In genomic region chr11:116029086-116029865, GRCm38 (mm10) we compare ENCODE assay signal across 8 mouse cellular contexts. TPM values are rescaled to one million over a fixed set of nuclear protein-coding genes. Genes with fewer than 3 reads are reported as not detected.
A peak's percentile ranks its signal among the peaks of the same experiment; 100 is the strongest.
DNase-seq lines count a peak whose midpoint lies in the region; ATAC-seq and TF ChIP-seq lines count a peak whose summit lies in the region.

No protein-coding gene starts in this region.

- peak overlapping the region; percentile 64 for H3K4me2 ChIP-seq in neural tube, embryonic 14.5 days (ENCODE audit: low read depth, low read length)

- TF ChIP-seq POLR2A in embryonic fibroblast, embryonic 13.5 days (IDR thresholded peaks at IDR 0.05; ENCODE audit: low read depth, low read length) = no peak

- H3K4me3 ChIP-seq in left cerebral cortex, adult 2 months = peak overlapping the region; percentile 72
- H3K4me3 ChIP-seq in embryonic fibroblast, embryonic 13.5 days (ENCODE audit: insufficient read depth, low read length) = peak overlapping the region; percentile 41; the same call in 1 of the 2 replicates
- H3K4me3 ChIP-seq in limb, embryonic 10.5 days = peak overlapping the region; percentile 74
- peak overlapping the region; percentile 64 for H3K4me3 ChIP-seq in neural tube, embryonic 14.5 days (ENCODE audit: low read depth, low read length)

- H3K36me3 ChIP-seq in limb, embryonic 10.5 days = peaks cover 26% of the 10 kb centered on the region
- no peaks in the 10 kb centered on the region for H3K36me3 ChIP-seq in neural tube, embryonic 14.5 days (ENCODE audit: control insufficient read depth, insufficient read depth, low read length)

- H3K27ac ChIP-seq in left cerebral cortex, adult 2 months = peak overlapping the region; percentile 100
- no peak overlapping the region for H3K27ac ChIP-seq in embryonic fibroblast, embryonic 13.5 days (ENCODE audit: insufficient read depth, low read length)
- H3K27ac ChIP-seq in limb, embryonic 10.5 days = peak overlapping the region; percentile 99
- peak overlapping the region; percentile 100; the same call in 1 of the 2 replicates for H3K27ac ChIP-seq in neural tube, embryonic 14.5 days (ENCODE audit: low read depth, low read length)

- ATAC-seq in neural tube, embryonic 14.5 days (ENCODE audit: low read depth) = 0 out of 2 replicates have a peak, but pooled peaks have one; percentile 1

- WGBS in limb, embryonic 10.5 days = 89% methylated on average over 6 of the region's 6 CpGs
- 91% methylated on average over 6 of the region's 6 CpGs for WGBS in neural tube, embryonic 14.5 days

- no peaks in the 10 kb centered on the region for H3K9me3 ChIP-seq in limb, embryonic 10.5 days (replicated peaks)
- no peaks in the 10 kb centered on the region for H3K9me3 ChIP-seq in neural tube, embryonic 14.5 days (ENCODE audit: control insufficient read depth, low read length)

- H3K4me1 ChIP-seq in embryonic fibroblast, embryonic 13.5 days (ENCODE audit: control insufficient read depth, insufficient read depth, low read length) = no peaks in the 10 kb centered on the region
- H3K4me1 ChIP-seq in limb, embryonic 10.5 days = peaks cover 23% of the 10 kb centered on the region
- peaks cover 8% of the 10 kb centered on the region for H3K4me1 ChIP-seq in neural tube, embryonic 14.5 days (ENCODE audit: control insufficient read depth, insufficient read depth, low read length)

- no peaks in the 10 kb centered on the region for H3K27me3 ChIP-seq in limb, embryonic 10.5 days (ENCODE audit: low read depth, poor library complexity, severe bottlenecking)
- no peaks in the 10 kb centered on the region for H3K27me3 ChIP-seq in neural tube, embryonic 14.5 days (ENCODE audit: control insufficient read depth, insufficient read depth, low read length)

- DNase-seq in left cerebral cortex, adult 2 months (ENCODE audit: extremely low spot score in 1 of 2, low spot score in 2 of 2) = no peak
- no peak for DNase-seq in left cerebral cortex, postnatal 36 days (ENCODE audit: low spot score in 2 of 2)
- DNase-seq in limb, embryonic 10.5 days (ENCODE audit: low spot score) = no peak
- no peak for DNase-seq in thymus, postnatal 36 days
- no peak for DNase-seq in layer of hippocampus, postnatal 25 days (ENCODE audit: extremely low spot score in 1 of 2, low spot score in 1 of 2)
- no peak for DNase-seq in left cerebral cortex, postnatal 25 days (ENCODE audit: low spot score in 2 of 2)

- intact Hi-C loops in left cerebral cortex, adult 2 months (cut with DNase I) = no loop called here
- intact Hi-C loops in left cerebral cortex, postnatal 36 days (cut with DNase I) = no loop called here
- intact Hi-C loops in left cerebral cortex, postnatal 25 days (cut with DNase I) = no loop called here

- peak overlapping the region; percentile 49; the same call in 1 of the 2 replicates for H3K9ac ChIP-seq in neural tube, embryonic 14.5 days (replicated peaks; ENCODE audit: low read depth, low read length)

- no peak for TF ChIP-seq CTCF in left cerebral cortex, adult 2 months (IDR thresholded peaks at IDR 0.05)
- TF ChIP-seq CTCF in embryonic fibroblast, embryonic 13.5 days (IDR thresholded peaks at IDR 0.05; ENCODE audit: borderline replicate concordance, insufficient read depth, low read length) = no peak

RNA-seq across cellular contexts. Expression of gene Unk, which starts 0.8 kb away (rescaled TPM):
- 10 to 100 TPM; 22.7 to 24.6 TPM for total RNA-seq in left cerebral cortex, adult 2 months (2021)
- 10 to 100 TPM; 18.9 to 27.0 TPM for total RNA-seq in left cerebral cortex, postnatal 36 days (2021)
- polyA plus RNA-seq in embryonic fibroblast, embryonic 13.5 days (2011; ENCODE audit: insufficient read length, low read depth, missing spikeins) = 16.9 and 18.8 TPM in 2 replicates
- 46.1 and 53.2 TPM in 2 replicates for polyA plus RNA-seq in limb, embryonic 10.5 days (2016; fragmentation: Nextera tagmentation; extraction: Ambion mirVana)
- polyA plus RNA-seq in neural tube, embryonic 14.5 days (2014; fragmentation: Nextera tagmentation; extraction: Ambion mirVana) = 29.1 and 29.5 TPM in 2 replicates
- 10 to 100 TPM; 19.6 to 23.2 TPM for total RNA-seq in layer of hippocampus, postnatal 25 days (2021)
- 10 to 100 TPM; 20.7 to 21.7 TPM for total RNA-seq in left cerebral cortex, postnatal 25 days (2021)

RNA-seq across cellular contexts. Expression of gene H3f3b, which starts 1.5 kb away (rescaled TPM):
- 100 to 1,000 TPM; 247 to 254 TPM for total RNA-seq in left cerebral cortex, adult 2 months (2021)
- total RNA-seq in left cerebral cortex, postnatal 36 days (2021) = 100 to 1,000 TPM; 253 to 254 TPM
- 339 and 513 TPM in 2 replicates for polyA plus RNA-seq in embryonic fibroblast, embryonic 13.5 days (2011; ENCODE audit: insufficient read length, low read depth, missing spikeins)
- polyA plus RNA-seq in limb, embryonic 10.5 days (2016; fragmentation: Nextera tagmentation; extraction: Ambion mirVana) = 1,754 and 1,985 TPM in 2 replicates
- 1,887 and 2,049 TPM in 2 replicates for polyA plus RNA-seq in neural tube, embryonic 14.5 days (2014; fragmentation: Nextera tagmentation; extraction: Ambion mirVana)
- 100 to 1,000 TPM; 281 to 291 TPM for total RNA-seq in layer of hippocampus, postnatal 25 days (2021)
- total RNA-seq in left cerebral cortex, postnatal 25 days (2021) = 100 to 1,000 TPM; 225 to 260 TPM

RNA-seq across cellular contexts. Expression of gene Galk1, which starts 16.8 kb away (rescaled TPM):
- total RNA-seq in left cerebral cortex, adult 2 months (2021) = 10 to 100 TPM; 13.3 to 13.9 TPM
- 10 to 100 TPM; 15.8 to 18.6 TPM for total RNA-seq in left cerebral cortex, postnatal 36 days (2021)
- 50.8 and 58.6 TPM in 2 replicates for polyA plus RNA-seq in embryonic fibroblast, embryonic 13.5 days (2011; ENCODE audit: insufficient read length, low read depth, missing spikeins)
- polyA plus RNA-seq in limb, embryonic 10.5 days (2016; fragmentation: Nextera tagmentation; extraction: Ambion mirVana) = 243 and 283 TPM in 2 replicates
- polyA plus RNA-seq in neural tube, embryonic 14.5 days (2014; fragmentation: Nextera tagmentation; extraction: Ambion mirVana) = 45.0 and 53.6 TPM in 2 replicates
- total RNA-seq in layer of hippocampus, postnatal 25 days (2021) = 10 to 100 TPM; 14.0 to 16.9 TPM
- total RNA-seq in left cerebral cortex, postnatal 25 days (2021) = 10 to 100 TPM; 14.7 to 18.7 TPM

RNA-seq across cellular contexts. Expression of gene Unc13d, which starts 48.5 kb away (rescaled TPM):
- total RNA-seq in left cerebral cortex, adult 2 months (2021) = 1 to 10 TPM; 1.5 to 2.0 TPM
- 1 to 10 TPM in 1 of 2 experiments, under 1 TPM in 1; 0.93 to 1.0 TPM for total RNA-seq in left cerebral cortex, postnatal 36 days (2021)
- not detected in 2 replicates for polyA plus RNA-seq in embryonic fibroblast, embryonic 13.5 days (2011; ENCODE audit: insufficient read length, low read depth, missing spikeins)
- polyA plus RNA-seq in limb, embryonic 10.5 days (2016; fragmentation: Nextera tagmentation; extraction: Ambion mirVana) = 2.4 and 3.7 TPM in 2 replicates
- polyA plus RNA-seq in neural tube, embryonic 14.5 days (2014; fragmentation: Nextera tagmentation; extraction: Ambion mirVana) = 0.88 and 0.98 TPM in 2 replicates
- total RNA-seq in layer of hippocampus, postnatal 25 days (2021) = 1 to 10 TPM; 1.3 to 2.4 TPM
- total RNA-seq in left cerebral cortex, postnatal 25 days (2021) = 1 to 10 TPM in 1 of 2 experiments, under 1 TPM in 1; 0.82 to 1.0 TPM

RNA-seq across cellular contexts. Expression of gene Itgb4, which starts 54.8 kb away (rescaled TPM):
- total RNA-seq in left cerebral cortex, adult 2 months (2021) = 1 to 10 TPM; 5.1 to 5.7 TPM
- 1 to 10 TPM; 5.1 to 7.3 TPM for total RNA-seq in left cerebral cortex, postnatal 36 days (2021)
- polyA plus RNA-seq in embryonic fibroblast, embryonic 13.5 days (2011; ENCODE audit: insufficient read length, low read depth, missing spikeins) = 1.3 and 2.1 TPM in 2 replicates
- 0.90 and 1.6 TPM in 2 replicates for polyA plus RNA-seq in limb, embryonic 10.5 days (2016; fragmentation: Nextera tagmentation; extraction: Ambion mirVana)
- polyA plus RNA-seq in neural tube, embryonic 14.5 days (2014; fragmentation: Nextera tagmentation; extraction: Ambion mirVana) = 1.6 and 2.3 TPM in 2 replicates
- 1 to 10 TPM; 5.2 to 6.5 TPM for total RNA-seq in layer of hippocampus, postnatal 25 days (2021)
- 1 to 10 TPM; 3.7 to 6.6 TPM for total RNA-seq in left cerebral cortex, postnatal 25 days (2021)
